Mouse (Mus musculus) lung, embryonic 15.5 days (tissue): Measurements from ENCODE around the gene Tmem164. TPM values are rescaled to one million over a fixed set of nuclear protein-coding genes. Genes with fewer than 3 reads are reported as not detected.

ENCODE experiments used
- ATAC-seq: fragments of 200-750 bp; cut with Nextera tagmentation; 2 replicates; pipeline ENCODE4 v1.8.0; 2017; ENCODE audit warnings: moderate number of reproducible peaks, borderline replicate concordance; ENCODE audit not compliant: low FRiP score, low TSS enrichment; ENCODE audit errors: extremely low read depth
- H3K27ac ChIP-seq: fragments of 300-500 bp; sonication (generic); 2 replicates; pipeline ENCODE4 v1.5.1; 2015; ENCODE audit warnings: moderate library complexity, mild to moderate bottlenecking, inconsistent platforms
- H3K27me3 ChIP-seq: fragments of 300-500 bp; sonication (generic); 2 replicates; pipeline ENCODE4 v1.6.1; 2015; ENCODE audit warnings: inconsistent platforms
- H3K36me3 ChIP-seq: fragments of 300-500 bp; sonication (generic); 2 replicates; pipeline ENCODE4 v1.6.1; 2015; ENCODE audit warnings: inconsistent platforms
- H3K4me1 ChIP-seq: fragments of 300-500 bp; sonication (generic); 2 replicates; pipeline ENCODE4 v1.6.1; 2015; ENCODE audit warnings: inconsistent platforms
- H3K4me2 ChIP-seq: fragments of 300-500 bp; sonication (generic); 2 replicates; pipeline ENCODE4 v1.6.1; 2015; ENCODE audit warnings: inconsistent platforms, mild to moderate bottlenecking, moderate library complexity
- H3K4me3 ChIP-seq: fragments of 300-500 bp; sonication (generic); 2 replicates; pipeline ENCODE4 v1.5.1; 2015; ENCODE audit warnings: mild to moderate bottlenecking, inconsistent platforms
- H3K9ac ChIP-seq: fragments of 300-500 bp; sonication (generic); 2 replicates; pipeline ENCODE4 v1.6.1; 2015; ENCODE audit warnings: inconsistent platforms
- H3K9me3 ChIP-seq: fragments of 300-500 bp; sonication (generic); 2 replicates; pipeline ENCODE4 v1.6.1; 2016; ENCODE audit warnings: inconsistent platforms
- WGBS: fragments of 180-500 bp; shearing (Covaris S2); methylation state at CpG from one replicate; pipeline ENCODE4 v1.1.7; 2015; 5-methylcytosine and 5-hydroxymethylcytosine counted together
- polyA plus RNA-seq: library from polyadenylated mRNA; unstranded; fragments of >200 nt; fragmentation: Nextera tagmentation; extraction: Ambion mirVana; gene quantifications from 2 replicates; pipeline ENCODE4 v1.2.1, GENCODE M21; 2015

Tmem164 gene
- polyA plus RNA-seq, 1 experiment from 2014 or later = 53.5 TPM

- no peak overlapping the region for H3K4me2 ChIP-seq
- ATAC-seq = no peak
- H3K27ac ChIP-seq = no peak overlapping the region
- H3K27me3 ChIP-seq = no peaks in the 10 kb centered on the region
- WGBS = 83% methylated on average over 7 of the region's 7 CpGs
- H3K4me3 ChIP-seq = no peak overlapping the region
- no peaks in the 10 kb centered on the region; the same call in 1 of the 2 replicates for H3K4me1 ChIP-seq
- H3K36me3 ChIP-seq = peaks cover 7% of the 10 kb centered on the region; the same call in 1 of the 2 replicates
- no peak overlapping the region for H3K9ac ChIP-seq
- no peaks in the 10 kb centered on the region for H3K9me3 ChIP-seq
These were observed 13.1 kb downstream of the Tmem164 start for GRCm38 (mm10) chrX:142694338-142694737.

DNA sequence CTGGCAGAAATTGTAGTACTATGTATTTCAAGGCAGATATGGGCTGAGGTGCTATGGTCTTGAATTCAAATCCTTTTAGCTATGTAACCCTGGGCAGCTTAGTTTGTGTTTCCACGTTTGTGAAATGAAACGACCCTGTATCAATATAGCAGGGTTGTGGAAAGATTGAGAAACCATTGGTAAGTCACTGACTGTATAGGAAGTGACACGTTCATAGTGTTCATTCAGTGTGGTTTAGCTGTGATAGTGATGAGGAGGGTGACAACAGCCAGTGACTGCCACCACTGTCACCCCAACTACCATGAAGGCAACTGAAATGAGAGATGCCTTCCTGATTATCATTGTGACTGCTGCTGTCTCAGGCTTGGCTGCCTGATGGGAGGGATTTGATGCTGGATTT, 13.7 kb downstream of the Tmem164 start:
- Histone ChIP-seq H3K4me1 (no peaks in the 10 kb centered on the region; the same call in 1 of the 2 replicates), H3K27ac (no peak overlapping the region), H3K4me2 (no peak overlapping the region), H3K9me3 (no peaks in the 10 kb centered on the region), H3K36me3 (peaks cover 4% of the 10 kb centered on the region; the same call in 1 of the 2 replicates), H3K4me3 (no peak overlapping the region), H3K27me3 (no peaks in the 10 kb centered on the region), H3K9ac (no peak overlapping the region)
- WGBS = 72% methylated on average over 3 of the region's 3 CpGs
- ATAC-seq = no peak

- H3K9ac ChIP-seq = no peak overlapping the region
- no peaks in the 10 kb centered on the region for H3K9me3 ChIP-seq
- no peak overlapping the region for H3K4me2 ChIP-seq
- no peak overlapping the region for H3K27ac ChIP-seq
- WGBS = 64% methylated on average over 11 of the region's 11 CpGs
- no peaks in the 10 kb centered on the region for H3K27me3 ChIP-seq
- H3K4me1 ChIP-seq = peaks cover 2% of the 10 kb centered on the region; the same call in 1 of the 2 replicates
- no peak for ATAC-seq
- peaks cover 4% of the 10 kb centered on the region; the same call in 1 of the 2 replicates for H3K36me3 ChIP-seq
- H3K4me3 ChIP-seq = no peak overlapping the region
These were observed 15.6 kb downstream of the Tmem164 start for GRCm38 (mm10) chrX:142696789-142697188.

DNA sequence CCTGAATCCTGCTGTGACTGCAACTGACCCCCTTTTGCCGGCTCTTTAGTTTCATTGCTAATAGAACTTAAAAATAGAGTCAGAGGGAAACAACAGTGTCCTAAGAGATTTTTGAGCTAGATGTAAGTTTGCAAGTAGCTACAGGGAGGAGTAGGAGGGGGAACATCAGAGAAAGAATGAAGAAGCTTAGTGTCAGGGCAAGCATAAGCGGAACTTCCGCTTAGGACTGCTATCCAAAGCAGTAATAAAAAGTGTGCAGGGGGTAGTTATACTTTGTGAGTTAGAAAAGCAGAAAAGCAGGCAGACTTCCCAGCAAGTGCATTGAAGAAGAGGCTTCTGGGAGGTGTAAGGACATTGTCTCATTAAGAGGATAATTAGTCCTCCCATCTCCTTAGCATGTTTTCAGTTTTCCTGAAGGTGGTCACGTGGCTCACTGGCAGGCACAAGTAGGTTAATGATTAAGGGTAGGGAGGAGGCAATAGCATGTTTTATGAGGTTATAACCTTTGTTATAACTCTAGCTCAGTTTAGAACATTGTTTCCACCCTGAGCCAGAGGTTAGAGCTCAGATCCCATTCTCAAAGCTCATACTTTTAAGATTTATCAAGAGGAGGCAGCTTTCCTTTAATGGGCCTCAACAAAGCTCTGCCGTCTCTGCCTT, 16.5 kb downstream of the Tmem164 start:
- H3K27ac ChIP-seq = no peak overlapping the region
- H3K27me3 ChIP-seq = no peaks in the 10 kb centered on the region
- no peak for ATAC-seq
- no peak overlapping the region for H3K4me2 ChIP-seq
- H3K36me3 ChIP-seq = peaks cover 4% of the 10 kb centered on the region; the same call in 1 of the 2 replicates
- 73% methylated on average over 5 of the region's 5 CpGs for WGBS
- no peak overlapping the region for H3K9ac ChIP-seq
- H3K4me3 ChIP-seq = no peak overlapping the region
- no peaks in the 10 kb centered on the region for H3K9me3 ChIP-seq
- H3K4me1 ChIP-seq = peaks cover 11% of the 10 kb centered on the region

GRCm38 (mm10) chrX:142698212-142698611, 17.0 kb downstream of the Tmem164 start:
- Histone ChIP-seq H3K9me3 (no peaks in the 10 kb centered on the region), H3K4me1 (peaks cover 11% of the 10 kb centered on the region), H3K9ac (no peak overlapping the region), H3K27me3 (no peaks in the 10 kb centered on the region), H3K4me2 (no peak overlapping the region), H3K27ac (no peak overlapping the region), H3K36me3 (peaks cover 4% of the 10 kb centered on the region; the same call in 1 of the 2 replicates), H3K4me3 (no peak overlapping the region)
- no peak for ATAC-seq
- WGBS = 65% methylated on average over 6 of the region's 7 CpGs

DNA sequence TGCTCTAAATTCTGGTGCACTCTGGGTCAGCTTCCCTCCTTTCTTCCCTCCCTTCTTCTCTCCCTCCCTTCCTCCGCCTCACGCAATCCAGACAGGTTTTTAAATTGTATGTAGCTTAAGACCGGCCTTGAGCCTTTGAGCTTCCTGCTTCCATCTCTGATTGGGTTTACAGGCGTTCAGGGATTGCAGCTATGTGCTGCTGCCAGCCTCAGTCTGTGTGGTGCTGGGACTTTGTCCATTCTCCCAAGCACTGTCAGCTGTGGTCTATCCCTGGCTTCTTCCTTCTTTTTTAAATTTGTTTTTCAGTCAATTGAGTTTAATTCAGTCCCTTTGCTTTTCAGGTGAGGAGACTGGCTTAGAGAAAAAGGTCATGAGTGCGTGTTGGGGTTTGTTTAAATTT, 20.9 kb downstream of the Tmem164 start:
- WGBS = 70% methylated on average over 5 of the region's 5 CpGs

GRCm38 (mm10) chrX:142702566-142702965, 21.4 kb downstream of the Tmem164 start:
- no peaks in the 10 kb centered on the region for H3K27me3 ChIP-seq
- no peak overlapping the region for H3K9ac ChIP-seq
- no peaks in the 10 kb centered on the region for H3K9me3 ChIP-seq
- no peak overlapping the region for H3K4me2 ChIP-seq
- H3K36me3 ChIP-seq = no peaks in the 10 kb centered on the region
- H3K27ac ChIP-seq = peak overlapping the region; percentile 60
- 44% methylated on average over 3 of the region's 3 CpGs for WGBS
- H3K4me1 ChIP-seq = peaks cover 11% of the 10 kb centered on the region
- ATAC-seq = peak; percentile 70; the same call in 1 of the 2 replicates
- H3K4me3 ChIP-seq = no peak overlapping the region

More for the DNA sequence above, 20.9 kb downstream of the Tmem164 start:
- no peaks in the 10 kb centered on the region for H3K9me3 ChIP-seq
- no peak for ATAC-seq
- no peaks in the 10 kb centered on the region for H3K36me3 ChIP-seq
- no peak overlapping the region for H3K4me3 ChIP-seq
- H3K27me3 ChIP-seq = no peaks in the 10 kb centered on the region
- H3K9ac ChIP-seq = no peak overlapping the region
- H3K4me2 ChIP-seq = no peak overlapping the region
- peak overlapping the region; percentile 60 for H3K27ac ChIP-seq
- H3K4me1 ChIP-seq = peaks cover 11% of the 10 kb centered on the region

DNA sequence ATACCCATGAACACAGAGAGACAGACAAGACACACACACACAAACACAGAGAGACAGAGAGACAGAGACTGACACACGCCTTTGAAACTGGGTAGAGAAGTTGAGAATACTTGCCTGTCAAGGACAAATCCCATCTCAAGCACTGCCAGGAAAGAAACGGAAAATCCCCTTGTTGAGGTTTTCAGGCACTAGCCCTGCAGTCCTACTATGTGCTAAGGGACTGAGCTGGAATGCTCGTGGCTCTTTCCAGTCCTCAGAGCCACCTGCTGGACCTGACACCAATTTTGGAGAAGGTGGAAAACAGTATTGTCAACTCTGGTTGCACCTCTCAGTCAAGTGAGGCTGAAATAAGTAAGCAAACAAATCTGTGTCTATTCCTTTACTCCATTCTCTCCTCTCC, 22.7 kb downstream of the Tmem164 start:
- Histone ChIP-seq H3K27me3 (no peaks in the 10 kb centered on the region), H3K4me1 (peaks cover 11% of the 10 kb centered on the region; the same call in 1 of the 2 replicates), H3K27ac (no peak overlapping the region), H3K9ac (no peak overlapping the region), H3K4me2 (no peak overlapping the region), H3K4me3 (no peak overlapping the region), H3K9me3 (no peaks in the 10 kb centered on the region), H3K36me3 (no peaks in the 10 kb centered on the region)
- no peak for ATAC-seq
- 75% methylated on average over 3 of the region's 3 CpGs for WGBS

- no peak overlapping the region for H3K4me2 ChIP-seq
- no peak for ATAC-seq
- no peak overlapping the region for H3K27ac ChIP-seq
- no peaks in the 10 kb centered on the region for H3K9me3 ChIP-seq
- H3K4me3 ChIP-seq = no peak overlapping the region
- H3K36me3 ChIP-seq = no peaks in the 10 kb centered on the region
- H3K27me3 ChIP-seq = no peaks in the 10 kb centered on the region
- H3K4me1 ChIP-seq = no peaks in the 10 kb centered on the region
- no peak overlapping the region for H3K9ac ChIP-seq
These were observed 27.1 kb downstream of the Tmem164 start for GRCm38 (mm10) chrX:142708257-142708656.

GRCm38 (mm10) chrX:142716014-142716413, 34.8 kb downstream of the Tmem164 start:
- Histone ChIP-seq H3K27ac (no peak overlapping the region), H3K9me3 (no peaks in the 10 kb centered on the region), H3K4me3 (no peak overlapping the region), H3K4me1 (no peaks in the 10 kb centered on the region), H3K4me2 (no peak overlapping the region), H3K36me3 (no peaks in the 10 kb centered on the region), H3K27me3 (no peaks in the 10 kb centered on the region), H3K9ac (no peak overlapping the region)
- 83% methylated on average over 3 of the region's 3 CpGs for WGBS
- ATAC-seq = no peak

GRCm38 (mm10) chrX:142717958-142718478, 36.8 kb downstream of the Tmem164 start:
- H3K27ac ChIP-seq = no peak overlapping the region
- WGBS = 76% methylated on average over 9 of the region's 9 CpGs
- no peak overlapping the region for H3K9ac ChIP-seq
- no peak for ATAC-seq
- H3K9me3 ChIP-seq = no peaks in the 10 kb centered on the region
- H3K27me3 ChIP-seq = no peaks in the 10 kb centered on the region
- no peak overlapping the region for H3K4me2 ChIP-seq
- H3K4me1 ChIP-seq = no peaks in the 10 kb centered on the region
- no peak overlapping the region for H3K4me3 ChIP-seq
- no peaks in the 10 kb centered on the region for H3K36me3 ChIP-seq

DNA sequence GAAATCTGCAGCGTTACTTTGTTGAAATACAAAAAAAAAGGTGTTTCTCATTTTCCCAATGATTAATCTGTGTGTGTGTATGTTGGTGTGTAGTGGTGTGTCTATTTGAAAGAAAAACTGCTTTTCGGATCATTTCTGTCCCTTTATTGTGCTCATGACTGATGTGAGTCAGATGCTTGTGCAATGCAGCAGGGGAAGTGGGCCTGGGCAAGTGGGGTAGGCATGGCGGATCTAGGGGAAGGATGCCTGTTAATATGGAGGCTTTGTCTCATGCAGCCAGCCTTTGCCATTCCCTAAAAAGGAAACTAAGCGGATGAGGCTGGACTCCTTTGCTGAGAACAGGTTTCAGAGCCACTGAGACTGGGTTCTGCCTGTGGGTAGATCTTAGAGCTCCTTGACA, 37.6 kb downstream of the Tmem164 start:
- Histone ChIP-seq H3K9ac (no peak overlapping the region), H3K27ac (no peak overlapping the region), H3K27me3 (no peaks in the 10 kb centered on the region), H3K4me3 (no peak overlapping the region), H3K4me1 (no peaks in the 10 kb centered on the region), H3K9me3 (no peaks in the 10 kb centered on the region), H3K36me3 (no peaks in the 10 kb centered on the region), H3K4me2 (no peak overlapping the region)
- ATAC-seq = no peak
- WGBS = 80% methylated on average over 4 of the region's 4 CpGs
